In the genomic region with DNA sequence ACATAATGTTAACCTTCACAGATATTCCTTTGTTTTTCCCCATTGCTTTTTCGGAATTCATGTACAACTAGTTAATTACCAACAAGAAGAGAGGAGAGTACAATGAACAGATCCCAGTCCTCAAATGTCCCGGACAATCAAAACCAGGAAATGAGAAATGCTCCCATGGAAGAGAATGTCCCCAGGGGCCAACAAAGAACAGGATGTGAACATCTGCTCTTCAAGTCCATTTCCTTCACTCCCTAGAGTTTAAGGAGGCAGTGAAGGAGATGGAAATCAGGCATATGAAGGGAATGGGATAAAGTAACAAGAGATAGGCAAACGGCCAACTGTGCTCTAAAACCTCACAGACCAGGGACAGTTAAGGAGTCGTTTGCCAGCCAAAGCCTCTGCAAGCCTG, we compare ENCODE assay signal across 9 mouse cellular contexts. TPM values are rescaled to one million over a fixed set of nuclear protein-coding genes. Genes with fewer than 3 reads are reported as not detected.
DNase-seq lines count a peak whose midpoint lies in the region; ATAC-seq and TF ChIP-seq lines count a peak whose summit lies in the region.
"Had no signal": no experiment of that assay in that cellular context is flagged by ENCODE, and none has a peak within 500 bp of the region (broad histone marks: within the 10 kb centered on the region; RNA-seq: fewer than 3 reads in every experiment).

No protein-coding gene starts in this region.

- no peak for TF ChIP-seq CTCF in brain, embryonic 14.5 days (IDR thresholded peaks at IDR 0.05; ENCODE audit: borderline replicate concordance, extremely low read depth, insufficient read depth, insufficient read length)
- no peak for TF ChIP-seq CTCF in intestine, postnatal 0 days (IDR thresholded peaks at IDR 0.05; ENCODE audit: low read depth)

- TF ChIP-seq POLR2A in brain, embryonic 14.5 days (IDR thresholded peaks at IDR 0.05; ENCODE audit: borderline replicate concordance, extremely low read depth, insufficient read depth, insufficient read length, poor library complexity, severe bottlenecking): no peak

- no peaks in the 10 kb centered on the region for H3K36me3 ChIP-seq in hindbrain, embryonic 13.5 days
- H3K36me3 ChIP-seq in hindbrain, embryonic 12.5 days: no peaks in the 10 kb centered on the region
- H3K36me3 ChIP-seq in heart, embryonic 16.5 days (ENCODE audit: control insufficient read depth, insufficient read depth): no peaks in the 10 kb centered on the region
- no peaks in the 10 kb centered on the region for H3K36me3 ChIP-seq in limb, embryonic 11.5 days (ENCODE audit: control insufficient read depth, insufficient read depth, low read length)
- no peaks in the 10 kb centered on the region for H3K36me3 ChIP-seq in intestine, postnatal 0 days (ENCODE audit: control insufficient read depth, insufficient read depth)

- H3K4me3 ChIP-seq in hindbrain, embryonic 13.5 days: no peak overlapping the region
- no peak overlapping the region for H3K4me3 ChIP-seq in hindbrain, embryonic 12.5 days
- H3K4me3 ChIP-seq in heart, embryonic 16.5 days (ENCODE audit: low read length): no peak overlapping the region
- H3K4me3 ChIP-seq in limb, embryonic 11.5 days (ENCODE audit: low read depth, low read length): no peak overlapping the region
- H3K4me3 ChIP-seq in intestine, postnatal 0 days (ENCODE audit: low read depth, low read length): no peak overlapping the region
- H3K4me3 ChIP-seq: erythroblast, embryonic 14.5 days had no signal

- no peak for ATAC-seq in hindbrain, embryonic 13.5 days (ENCODE audit: low FRiP score)
- ATAC-seq in hindbrain, embryonic 12.5 days (ENCODE audit: low FRiP score): no peak
- no peak for ATAC-seq in heart, embryonic 16.5 days (replicated peaks; ENCODE audit: extremely low read depth, insufficient read depth, low FRiP score)
- ATAC-seq in limb, embryonic 11.5 days (ENCODE audit: insufficient number of reproducible peaks, low FRiP score, low TSS enrichment, low read depth): no peak
- ATAC-seq in intestine, postnatal 0 days: no peak

- H3K4me2 ChIP-seq in hindbrain, embryonic 13.5 days: no peak overlapping the region
- H3K4me2 ChIP-seq in hindbrain, embryonic 12.5 days (replicated peaks): no peak overlapping the region
- peak overlapping the region; percentile 5; the same call in 1 of the 2 replicates for H3K4me2 ChIP-seq in heart, embryonic 16.5 days (ENCODE audit: low read depth, low read length)
- H3K4me2 ChIP-seq in limb, embryonic 11.5 days (ENCODE audit: low read depth, severe bottlenecking): no peak overlapping the region
- no peak overlapping the region for H3K4me2 ChIP-seq in intestine, postnatal 0 days (replicated peaks; ENCODE audit: low read depth)

- DNase-seq in brain, embryonic 14.5 days (ENCODE audit: low read depth): peak; percentile 35
- peak; percentile 34 for DNase-seq in limb, embryonic 11.5 days (ENCODE audit: low spot score)
- DNase-seq in ovary, postnatal 36 days (ENCODE audit: low spot score): no peak
- no peak for DNase-seq in spleen, postnatal 4 days (ENCODE audit: low spot score in 2 of 2)

- H3K9ac ChIP-seq in hindbrain, embryonic 13.5 days: no peak overlapping the region
- no peak overlapping the region for H3K9ac ChIP-seq in hindbrain, embryonic 12.5 days
- no peak overlapping the region for H3K9ac ChIP-seq in heart, embryonic 16.5 days (ENCODE audit: low read length)
- no peak overlapping the region for H3K9ac ChIP-seq in limb, embryonic 11.5 days (ENCODE audit: low read length)
- H3K9ac ChIP-seq in intestine, postnatal 0 days (ENCODE audit: low read depth, low read length): no peak overlapping the region

- H3K27ac ChIP-seq in hindbrain, embryonic 13.5 days: peak overlapping the region; percentile 9; the same call in 1 of the 2 replicates
- H3K27ac ChIP-seq in hindbrain, embryonic 12.5 days: no peak overlapping the region
- 0 out of 2 replicates have a peak overlapping the region, but pooled peaks have one; percentile 30 for H3K27ac ChIP-seq in heart, embryonic 16.5 days (ENCODE audit: low read length)
- no peak overlapping the region for H3K27ac ChIP-seq in limb, embryonic 11.5 days (replicated peaks; ENCODE audit: low read depth, low read length)
- H3K27ac ChIP-seq in intestine, postnatal 0 days (ENCODE audit: low read depth, low read length): no peak overlapping the region

- peaks cover 25% of the 10 kb centered on the region for H3K4me1 ChIP-seq in hindbrain, embryonic 13.5 days (replicated peaks)
- H3K4me1 ChIP-seq in hindbrain, embryonic 12.5 days: peaks cover 14% of the 10 kb centered on the region
- peaks cover 19% of the 10 kb centered on the region for H3K4me1 ChIP-seq in heart, embryonic 16.5 days (ENCODE audit: control insufficient read depth, insufficient read depth, low read length)
- H3K4me1 ChIP-seq in limb, embryonic 11.5 days (ENCODE audit: control insufficient read depth, insufficient read depth, low read length): peaks cover 12% of the 10 kb centered on the region
- H3K4me1 ChIP-seq in intestine, postnatal 0 days (replicated peaks; ENCODE audit: control insufficient read depth, insufficient read depth, low read length): no peaks in the 10 kb centered on the region

- H3K27me3 ChIP-seq in hindbrain, embryonic 13.5 days: no peaks in the 10 kb centered on the region
- H3K27me3 ChIP-seq in hindbrain, embryonic 12.5 days: no peaks in the 10 kb centered on the region
- no peaks in the 10 kb centered on the region for H3K27me3 ChIP-seq in heart, embryonic 16.5 days (ENCODE audit: control insufficient read depth, insufficient read depth, low read length)
- H3K27me3 ChIP-seq in limb, embryonic 11.5 days (ENCODE audit: control insufficient read depth, insufficient read depth, low read length): no peaks in the 10 kb centered on the region
- no peaks in the 10 kb centered on the region for H3K27me3 ChIP-seq in intestine, postnatal 0 days (replicated peaks; ENCODE audit: control insufficient read depth, insufficient read depth, low read length)

- no peaks in the 10 kb centered on the region for H3K9me3 ChIP-seq in hindbrain, embryonic 13.5 days
- H3K9me3 ChIP-seq in hindbrain, embryonic 12.5 days (replicated peaks): no peaks in the 10 kb centered on the region
- H3K9me3 ChIP-seq in heart, embryonic 16.5 days (replicated peaks; ENCODE audit: control insufficient read depth, low read length): no peaks in the 10 kb centered on the region
- H3K9me3 ChIP-seq in limb, embryonic 11.5 days (ENCODE audit: control insufficient read depth, low read length): no peaks in the 10 kb centered on the region
- H3K9me3 ChIP-seq in intestine, postnatal 0 days (ENCODE audit: control insufficient read depth): no peaks in the 10 kb centered on the region

- 47% methylated on average over 4 of the region's 4 CpGs for WGBS in hindbrain, embryonic 13.5 days
- WGBS in hindbrain, embryonic 12.5 days: 48% methylated on average over 4 of the region's 4 CpGs
- 25% methylated on average over 4 of the region's 4 CpGs for WGBS in heart, embryonic 16.5 days
- 18% methylated on average over 4 of the region's 4 CpGs for WGBS in limb, embryonic 11.5 days
- WGBS in intestine, postnatal 0 days: 42% methylated on average over 4 of the region's 4 CpGs

RNA-seq across cellular contexts. Expression of a gene that starts 53.3 kb away (rescaled TPM):
- polyA plus RNA-seq in hindbrain, embryonic 13.5 days (2015; fragmentation: Nextera tagmentation; extraction: Ambion mirVana): 110 and 117 TPM in 2 replicates
- 91.3 and 93.8 TPM in 2 replicates for polyA plus RNA-seq in hindbrain, embryonic 12.5 days (2016; fragmentation: Nextera tagmentation; extraction: Ambion mirVana)
- polyA plus RNA-seq in brain, embryonic 14.5 days (2012; rRNA removed): 194 and 219 TPM in 2 replicates
- polyA plus RNA-seq in heart, embryonic 16.5 days (2015; fragmentation: Nextera tagmentation; extraction: Ambion mirVana): 20.5 and 21.8 TPM in 2 replicates
- polyA plus RNA-seq in limb, embryonic 11.5 days (2014; fragmentation: Nextera tagmentation; extraction: Ambion mirVana): 47.5 and 55.3 TPM in 2 replicates
- 8.1 and 9.5 TPM in 2 replicates for polyA plus RNA-seq in intestine, postnatal 0 days (2015; fragmentation: Nextera tagmentation; extraction: Ambion mirVana)

Comparison
In these comparisons a context has a peak if more than half of its experiments do, and no peak if none do; other contexts are left out.
1. H3K27ac ChIP-seq: peak in hindbrain, embryonic 13.5 days (single experiment) and heart, embryonic 16.5 days (single experiment); none in hindbrain, embryonic 12.5 days (single experiment), limb, embryonic 11.5 days (single experiment) and intestine, postnatal 0 days (single experiment).
2. DNase-seq: peak in brain, embryonic 14.5 days (single experiment) and limb, embryonic 11.5 days (single experiment); none in ovary, postnatal 36 days (single experiment) and spleen, postnatal 4 days (0 of 2).